Mouse (Mus musculus) C2C12 (cell line): ENCODE measurements at regions not wholly inside any gene's neighbourhood (a gene's known extent, or its start where the extent isn't known, plus 50 kb on each side); places are given as distances from the start of the nearest gene placed in this dataset.

Experiments used
- H3K27me3 ChIP-seq: one replicate; pipeline ENCODE4 v1.6.1; 2011; ENCODE audit not compliant: control insufficient read depth, insufficient read depth, insufficient read length
- H3K36me3 ChIP-seq: one replicate; pipeline ENCODE4 v1.6.1; 2011; ENCODE audit not compliant: control insufficient read depth, insufficient read depth
- H3K4me3 ChIP-seq: one replicate; pipeline ENCODE4 v1.5.1; 2011; ENCODE audit warnings: mild to moderate bottlenecking, control low read depth; ENCODE audit not compliant: poor library complexity, insufficient read depth, severe bottlenecking
- H3K79me2 ChIP-seq: one replicate; pipeline ENCODE4 v1.6.1; 2011; ENCODE audit not compliant: control insufficient read depth, insufficient read depth
- H3K79me3 ChIP-seq: one replicate; pipeline ENCODE4 v1.6.1; 2011; ENCODE audit warnings: low read depth, control low read depth
- H3ac ChIP-seq: one replicate; pipeline ENCODE3; 2011; ENCODE audit warnings: low read depth; ENCODE audit not compliant: control insufficient read depth, insufficient read length
- CEBPB ChIP-seq: IDR thresholded peaks from one replicate; pipeline ENCODE4 v1.6.1; 2011; ENCODE audit warnings: low read depth, mild to moderate bottlenecking, control low read depth, moderate library complexity
- CTCF ChIP-seq: IDR thresholded peaks from one replicate; pipeline ENCODE4 v1.5.1; 2011; ENCODE audit not compliant: control insufficient read depth, insufficient read depth, insufficient read length
- FOSL1 ChIP-seq: IDR thresholded peaks from one replicate; pipeline ENCODE4 v1.8.0; 2011; ENCODE audit warnings: mild to moderate bottlenecking, low read length; ENCODE audit not compliant: poor library complexity, insufficient read depth, severe bottlenecking
- MAX ChIP-seq: IDR thresholded peaks from one replicate; pipeline ENCODE4 v1.6.1; 2011; ENCODE audit warnings: mild to moderate bottlenecking, control low read depth
- MYOD1 ChIP-seq: IDR thresholded peaks from one replicate; pipeline ENCODE4 v1.6.1; 2011; ENCODE audit warnings: low read depth; ENCODE audit not compliant: control insufficient read depth, insufficient read length
- MYOG ChIP-seq: IDR thresholded peaks from one replicate; pipeline ENCODE4 v1.6.1; 2011; ENCODE audit not compliant: control insufficient read depth, insufficient read length; ENCODE audit errors: extremely low read depth
- USF1 ChIP-seq: IDR thresholded peaks from one replicate; pipeline ENCODE4 v1.6.1; 2011; ENCODE audit warnings: low read depth, mild to moderate bottlenecking, control low read depth, moderate library complexity

DNA sequence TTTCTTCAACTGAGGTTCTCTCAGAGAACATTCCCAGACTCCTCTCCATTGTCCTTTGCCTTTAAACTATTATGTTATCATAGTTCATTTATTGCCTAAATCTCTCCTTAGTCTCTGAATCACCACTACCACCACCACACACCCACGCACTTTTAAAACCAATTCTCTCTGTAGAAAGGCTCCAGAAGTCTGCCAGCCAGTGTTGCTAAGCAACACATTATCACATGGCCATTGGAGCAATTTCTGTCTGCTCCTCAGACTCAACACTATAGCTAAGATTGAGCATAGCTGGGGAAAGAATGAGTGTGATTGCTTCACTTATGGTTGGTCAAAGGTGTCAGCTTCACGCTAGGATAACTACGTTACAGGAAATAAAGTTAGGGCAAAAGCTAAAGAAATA is 59.3 kb downstream of the Trap1a start:
- Histone ChIP-seq H3ac (no peak overlapping the region), H3K79me2 (no peaks in the 10 kb centered on the region), H3K79me3 (no peaks in the 10 kb centered on the region), H3K4me3 (no peak overlapping the region), H3K27me3 (no peaks in the 10 kb centered on the region), H3K36me3 (no peaks in the 10 kb centered on the region)
- TF ChIP-seq USF1 (peak; percentile 80), MYOD1 (no peak)

DNA sequence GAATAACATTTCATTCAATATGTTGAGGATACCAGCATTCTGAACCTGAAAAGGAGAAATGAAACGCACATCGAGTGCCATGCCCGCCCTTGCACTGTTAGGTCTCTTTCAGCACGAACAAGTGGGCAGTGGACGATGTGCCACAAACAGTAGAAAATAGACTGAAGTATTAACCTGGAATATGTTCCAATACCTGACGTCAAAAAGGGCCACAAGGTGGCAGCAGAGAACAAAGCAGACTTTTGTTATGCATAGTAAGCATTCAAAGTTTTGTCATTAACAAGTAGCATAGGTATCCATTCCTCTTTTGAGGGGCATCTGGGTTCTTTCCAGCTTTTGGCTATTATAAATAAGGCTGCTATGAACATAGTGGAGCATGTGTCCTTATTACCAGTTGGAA is 63.5 kb upstream of the D330045A20Rik start:
- no peak overlapping the region for H3K4me3 ChIP-seq
- no peak for TF ChIP-seq MYOD1
- no peak for TF ChIP-seq USF1
- no peak for TF ChIP-seq CTCF
- no peak for TF ChIP-seq MYOG
- TF ChIP-seq CEBPB = no peak
- TF ChIP-seq FOSL1 = no peak
- no peak for TF ChIP-seq MAX
- no peaks in the 10 kb centered on the region for H3K27me3 ChIP-seq
- H3K36me3 ChIP-seq = no peaks in the 10 kb centered on the region
- H3K79me3 ChIP-seq = no peaks in the 10 kb centered on the region
- no peak overlapping the region for H3ac ChIP-seq
- no peaks in the 10 kb centered on the region for H3K79me2 ChIP-seq

DNA sequence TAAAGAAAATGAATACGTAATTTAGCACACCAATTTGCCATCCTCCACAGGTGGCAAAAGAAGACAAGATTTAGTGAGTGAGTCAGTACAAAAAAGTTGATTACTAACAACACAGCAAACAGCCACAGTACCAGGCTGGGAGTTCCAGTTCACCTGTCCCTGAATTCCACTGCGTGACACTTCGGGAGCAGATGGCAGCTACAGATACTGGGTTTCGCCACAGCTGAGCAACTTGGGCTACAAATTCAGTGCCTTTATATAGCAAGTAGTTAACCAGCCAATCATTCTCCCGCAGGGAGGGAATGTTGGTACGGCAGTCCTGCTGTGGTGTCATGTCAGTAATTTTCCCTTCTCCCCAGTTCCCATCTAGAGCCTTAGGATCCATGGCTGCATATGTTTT is 60.3 kb upstream of the D330045A20Rik start:
- Histone ChIP-seq H3ac (no peak overlapping the region), H3K79me3 (no peaks in the 10 kb centered on the region), H3K4me3 (no peak overlapping the region), H3K36me3 (no peaks in the 10 kb centered on the region), H3K79me2 (no peaks in the 10 kb centered on the region), H3K27me3 (no peaks in the 10 kb centered on the region)
- TF ChIP-seq MYOD1 (no peak), CEBPB (no peak), CTCF (no peak), USF1 (no peak), FOSL1 (no peak), MAX (no peak), MYOG (no peak)

DNA sequence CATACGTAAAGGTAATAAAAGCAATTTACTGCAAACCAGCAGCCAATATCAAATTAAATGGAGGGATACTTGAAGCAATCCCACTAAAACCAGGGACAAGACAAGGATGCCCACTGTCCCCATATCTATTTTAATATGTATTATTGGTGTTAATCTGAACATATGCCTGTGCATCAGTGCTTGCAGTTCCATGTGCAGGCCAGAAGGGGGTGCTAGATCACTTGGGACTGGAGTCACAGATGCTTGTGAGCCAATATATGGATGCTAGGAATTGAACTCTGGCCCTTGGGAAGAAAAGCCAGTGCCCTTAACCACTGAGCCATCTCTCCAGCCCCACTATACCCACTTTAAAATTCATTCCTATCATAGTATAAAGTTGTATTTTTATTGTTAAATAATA is 55.9 kb upstream of the D330045A20Rik start:
- no peaks in the 10 kb centered on the region for H3K79me3 ChIP-seq
- TF ChIP-seq MYOG (no peak), MYOD1 (no peak), MAX (no peak), CEBPB (no peak), FOSL1 (no peak), USF1 (no peak), CTCF (no peak)
- no peak overlapping the region for H3ac ChIP-seq
- H3K79me2 ChIP-seq = no peaks in the 10 kb centered on the region
- no peaks in the 10 kb centered on the region for H3K36me3 ChIP-seq
- H3K27me3 ChIP-seq = no peaks in the 10 kb centered on the region
- H3K4me3 ChIP-seq = no peak overlapping the region
